Mouse (Mus musculus) lung, postnatal 0 days (tissue): Measurements from ENCODE around the gene 3110082I17Rik. TPM values are rescaled to one million over a fixed set of nuclear protein-coding genes. Genes with fewer than 3 reads are reported as not detected.

Experiments
- ATAC-seq: fragments of 200-750 bp; cut with Nextera tagmentation; 2 replicates; pipeline ENCODE4 v1.8.0; 2017; ENCODE audit warnings: moderate library complexity
- DNase-seq: peaks from one replicate; pipeline ENCODE4 v3.0.0-alpha.2; 2016; ENCODE audit warnings: low spot score
- H3K27ac ChIP-seq: fragments of 300-500 bp; sonication (generic); 2 replicates; pipeline ENCODE4 v1.5.1; 2014; ENCODE audit warnings: antibody characterized with exemption, mild to moderate bottlenecking, low read length, mixed read lengths
- H3K27me3 ChIP-seq: fragments of 300-500 bp; sonication (generic); replicated peaks from 2 replicates; pipeline ENCODE4 v1.6.1; 2014; ENCODE audit warnings: low read length, mixed read lengths; ENCODE audit not compliant: insufficient read depth
- H3K36me3 ChIP-seq: fragments of 300-500 bp; sonication (generic); 2 replicates; pipeline ENCODE4 v1.6.1; 2014; ENCODE audit warnings: low read length, mixed read lengths; ENCODE audit not compliant: insufficient read depth
- H3K4me1 ChIP-seq: fragments of 300-500 bp; sonication (generic); 2 replicates; pipeline ENCODE4 v1.6.1; 2014; ENCODE audit warnings: antibody characterized with exemption, low read depth, low read length, mixed read lengths; ENCODE audit not compliant: insufficient read depth
- H3K4me2 ChIP-seq: fragments of 300-500 bp; sonication (generic); replicated peaks from 2 replicates; pipeline ENCODE4 v1.6.1; 2014; ENCODE audit warnings: low read depth, mild to moderate bottlenecking, low read length, moderate library complexity, mixed read lengths
- H3K4me3 ChIP-seq: fragments of 300-500 bp; sonication (generic); 2 replicates; pipeline ENCODE4 v1.5.1; 2014; ENCODE audit warnings: low read depth, low read length
- H3K9ac ChIP-seq: fragments of 300-500 bp; sonication (generic); replicated peaks from 2 replicates; pipeline ENCODE4 v1.6.1; 2014; ENCODE audit warnings: low read depth, mild to moderate bottlenecking
- H3K9me3 ChIP-seq: fragments of 300-500 bp; sonication (generic); 2 replicates; pipeline ENCODE4 v1.6.1; 2016; ENCODE audit warnings: low read length, mixed read lengths
- CTCF ChIP-seq: IDR thresholded peaks from 2 replicates; pipeline ENCODE4 v1.5.1; 2016; ENCODE audit warnings: antibody characterized with exemption, mild to moderate bottlenecking
- EP300 ChIP-seq: IDR thresholded peaks from 2 replicates; pipeline ENCODE4 v1.6.1; 2016; ENCODE audit warnings: antibody characterized with exemption, mild to moderate bottlenecking, control low read depth
- WGBS: fragments of 180-500 bp; shearing (Covaris S2); extraction: QIAGEN DNeasy Blood & Tissue Kit; methylation state at CpG from one replicate; pipeline ENCODE4 v1.1.7; 2014; 5-methylcytosine and 5-hydroxymethylcytosine counted together
- polyA plus RNA-seq: library from polyadenylated mRNA; unstranded; fragments of >200 nt; fragmentation: Nextera tagmentation; extraction: Ambion mirVana; gene quantifications from 2 replicates; pipeline ENCODE4 v1.2.1, GENCODE M21; 2015

The 3110082I17Rik gene
- polyA plus RNA-seq, 1 experiment from 2014 or later, result 16.1 TPM

DNA sequence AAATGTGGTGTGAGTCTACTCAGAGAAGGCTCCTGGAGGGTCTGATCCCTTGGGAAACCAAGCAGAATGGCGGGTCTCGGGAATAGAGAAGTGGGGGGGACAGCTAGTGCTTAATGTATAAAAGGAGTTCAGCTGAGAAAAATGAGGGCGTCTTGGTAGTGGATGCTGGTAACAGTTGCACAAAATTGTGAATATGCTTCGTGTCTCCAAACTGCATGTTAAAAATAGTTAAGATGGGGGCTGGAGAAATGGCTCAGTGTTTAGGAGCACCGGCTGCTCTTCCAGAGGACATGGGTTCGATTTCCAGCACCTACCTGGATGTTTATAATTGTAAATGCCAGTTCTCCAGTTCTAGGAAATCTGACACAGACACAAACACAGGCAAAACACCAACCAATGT, 139.0 kb downstream of the 3110082I17Rik start:
- TF ChIP-seq EP300 (no peak), CTCF (no peak)
- H3K27me3 ChIP-seq, result peaks cover 10% of the 10 kb centered on the region; the same call in 1 of the 2 replicates
- H3K4me1 ChIP-seq, result peaks cover 9% of the 10 kb centered on the region; the same call in 1 of the 2 replicates

DNA sequence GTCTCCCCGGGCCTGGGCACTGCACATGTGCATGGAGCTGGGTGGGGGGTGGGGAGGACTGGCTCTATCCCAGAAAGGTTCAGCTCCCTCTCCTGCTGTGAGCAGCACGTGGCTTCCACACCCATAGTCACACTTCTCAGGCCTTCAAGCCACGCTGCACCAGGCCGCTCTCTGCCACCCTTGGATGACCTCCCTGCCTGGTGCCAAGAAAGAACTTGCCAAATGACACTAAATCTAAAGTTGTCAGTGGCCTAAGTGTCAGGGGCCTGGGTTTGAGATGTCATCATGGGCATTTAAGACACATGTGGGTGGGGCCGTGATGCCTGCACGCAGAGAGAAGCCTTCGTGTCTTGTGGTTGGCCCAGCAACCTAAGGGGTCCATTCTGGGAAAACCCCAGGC, 139.9 kb downstream of the 3110082I17Rik start:
- no peaks in the 10 kb centered on the region for H3K9me3 ChIP-seq
- no peak overlapping the region for H3K27ac ChIP-seq
- 63% methylated on average over 7 of the region's 7 CpGs for WGBS
- H3K4me2 ChIP-seq, result no peak overlapping the region
- H3K27me3 ChIP-seq, result 0 out of 2 replicates have a peak, but pooled peaks cover 6% of the 10 kb centered on the region
- DNase-seq, result no peak
- no peaks in the 10 kb centered on the region for H3K36me3 ChIP-seq
- H3K4me1 ChIP-seq, result peaks cover 6% of the 10 kb centered on the region; the same call in 1 of the 2 replicates
- TF ChIP-seq CTCF, result no peak
- no peak for TF ChIP-seq EP300
- no peak for ATAC-seq
- H3K9ac ChIP-seq, result no peak overlapping the region
- H3K4me3 ChIP-seq, result no peak overlapping the region

More for the DNA sequence above, 139.0 kb downstream of the 3110082I17Rik start:
- Histone ChIP-seq H3K4me2 (no peak overlapping the region), H3K9me3 (no peaks in the 10 kb centered on the region), H3K27ac (no peak overlapping the region), H3K36me3 (no peaks in the 10 kb centered on the region), H3K4me3 (no peak overlapping the region), H3K9ac (no peak overlapping the region)
- 77% methylated on average over 6 of the region's 6 CpGs for WGBS
- no peak for DNase-seq
- ATAC-seq, result no peak

DNA sequence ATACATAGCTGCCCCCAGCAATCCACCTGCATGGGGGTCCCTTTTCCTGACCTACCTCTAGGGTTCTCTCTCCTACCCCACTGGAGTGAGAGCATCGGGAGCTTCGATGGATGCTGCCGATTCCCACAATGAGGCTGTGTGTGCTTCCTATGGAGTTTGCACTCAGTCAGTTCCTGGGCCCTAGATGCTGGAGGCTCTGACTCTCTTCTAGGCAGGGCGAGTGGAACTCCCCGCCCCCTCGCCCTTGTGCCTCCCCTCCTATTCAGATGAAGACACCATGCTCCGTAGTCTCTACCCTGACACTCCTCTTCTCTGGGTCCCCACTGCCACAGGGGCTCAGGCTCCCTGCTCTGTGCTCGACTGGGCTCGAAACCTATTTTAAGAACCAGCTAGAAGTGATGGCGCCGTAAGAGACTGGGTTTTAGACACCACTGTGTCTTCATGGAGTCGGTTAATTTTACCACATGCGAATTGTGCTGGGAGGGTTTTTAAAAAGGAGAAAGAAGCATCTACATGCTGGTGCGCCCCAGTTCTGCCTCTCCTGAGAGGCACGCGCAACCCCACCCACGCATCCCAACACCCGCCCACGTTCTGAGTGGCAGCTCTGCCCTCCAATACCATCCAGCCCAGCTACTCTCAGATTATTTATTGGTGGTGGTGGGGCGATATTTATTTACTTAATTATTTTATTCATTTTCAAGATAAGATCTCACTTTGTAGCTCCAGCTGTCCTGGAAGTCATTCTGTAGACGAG, 142.4 kb downstream of the 3110082I17Rik start:
- TF ChIP-seq EP300, result no peak
- no peak for DNase-seq
- Histone ChIP-seq H3K4me2 (no peak overlapping the region), H3K9me3 (no peaks in the 10 kb centered on the region), H3K4me1 (no peaks in the 10 kb centered on the region), H3K4me3 (no peak overlapping the region), H3K27me3 (no peaks in the 10 kb centered on the region), H3K27ac (no peak overlapping the region), H3K36me3 (no peaks in the 10 kb centered on the region), H3K9ac (no peak overlapping the region)
- 70% methylated on average over 21 of the region's 21 CpGs for WGBS
- no peak for ATAC-seq

DNA sequence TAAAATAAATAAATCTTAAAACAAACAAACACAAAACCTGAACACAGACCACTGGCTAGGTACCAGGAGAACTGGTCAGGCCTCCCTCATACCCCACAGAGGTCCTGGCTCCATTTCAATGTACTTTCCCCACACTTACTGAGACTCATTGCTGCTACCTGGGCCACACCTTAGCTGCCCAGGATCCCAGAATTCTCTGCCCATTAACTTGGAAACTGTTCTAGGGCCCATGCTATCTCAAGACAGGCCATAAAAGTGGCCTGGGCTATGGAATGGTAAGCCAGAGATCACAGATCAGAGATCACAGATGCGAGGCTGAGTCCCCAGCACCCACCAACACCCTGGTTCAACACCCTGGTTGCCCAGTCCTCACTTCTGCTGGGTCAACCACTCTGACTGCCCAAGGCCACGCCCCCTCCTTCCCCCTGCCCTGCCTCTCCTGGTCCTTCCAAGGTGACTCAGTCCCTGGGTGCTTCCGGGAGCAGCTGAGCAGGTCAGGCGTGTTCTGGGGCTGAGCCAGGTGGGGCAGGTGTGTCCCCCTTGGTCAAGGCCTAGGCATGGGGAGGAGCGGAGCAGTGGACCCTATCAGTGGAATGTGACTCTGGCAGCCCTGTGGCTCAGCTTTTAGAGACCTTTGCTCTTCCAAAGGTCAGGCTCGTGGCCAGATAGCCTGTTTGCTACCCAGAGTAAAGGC, 143.2 kb downstream of the 3110082I17Rik start:
- no peak for TF ChIP-seq CTCF
- TF ChIP-seq EP300, result no peak
- no peaks in the 10 kb centered on the region for H3K9me3 ChIP-seq
- no peak overlapping the region for H3K4me2 ChIP-seq
- DNase-seq (peak; percentile 72), ATAC-seq (peak; percentile 87)
- WGBS, result 53% methylated on average over 6 of the region's 6 CpGs
- no peaks in the 10 kb centered on the region for H3K36me3 ChIP-seq
- no peak overlapping the region for H3K9ac ChIP-seq
- H3K27ac ChIP-seq, result no peak overlapping the region
- no peaks in the 10 kb centered on the region for H3K27me3 ChIP-seq
- H3K4me3 ChIP-seq, result no peak overlapping the region
- H3K4me1 ChIP-seq, result no peaks in the 10 kb centered on the region

DNA sequence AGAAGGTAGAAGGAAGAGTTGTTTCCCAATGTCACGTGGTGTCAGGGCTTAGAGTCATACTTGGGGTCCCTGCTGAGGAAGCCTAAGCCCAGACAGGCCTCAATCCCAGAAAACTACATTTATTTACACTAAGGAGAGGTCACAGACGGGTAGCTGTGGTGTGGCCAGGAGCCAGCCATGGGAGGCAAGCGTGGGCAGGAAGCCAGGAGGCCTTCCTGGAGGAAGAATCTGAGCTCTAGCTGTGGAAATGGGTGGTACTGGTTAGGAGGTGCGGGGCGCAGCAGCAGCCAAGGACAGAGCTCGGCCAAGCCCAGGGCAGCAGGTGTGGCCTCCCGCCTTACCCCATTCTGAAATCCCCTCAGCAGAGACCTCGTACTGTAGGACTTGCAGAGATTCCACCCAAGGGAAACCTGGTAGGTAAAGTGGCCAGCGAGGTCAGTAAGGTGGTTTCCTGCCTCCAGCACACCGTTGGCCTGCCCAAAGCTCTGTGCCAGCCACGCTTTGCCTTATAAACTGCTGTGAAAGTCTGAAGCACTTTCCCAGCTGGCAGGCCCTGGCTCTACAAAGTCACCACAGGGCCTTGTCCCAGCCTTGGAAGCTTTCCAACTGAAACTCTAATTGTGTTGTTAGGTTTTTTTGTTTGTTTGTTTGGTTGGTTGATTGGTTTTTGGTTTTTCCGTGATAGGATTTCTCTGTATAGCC, 145.2 kb downstream of the 3110082I17Rik start:
- H3K9me3 ChIP-seq, result no peaks in the 10 kb centered on the region
- no peaks in the 10 kb centered on the region for H3K36me3 ChIP-seq
- no peak overlapping the region for H3K9ac ChIP-seq
- H3K27me3 ChIP-seq, result no peaks in the 10 kb centered on the region
- WGBS, result 72% methylated on average over 12 of the region's 12 CpGs
- no peak overlapping the region for H3K4me3 ChIP-seq
- no peaks in the 10 kb centered on the region for H3K4me1 ChIP-seq
- no peak overlapping the region for H3K27ac ChIP-seq
- H3K4me2 ChIP-seq, result no peak overlapping the region
- TF ChIP-seq CTCF, result no peak
- TF ChIP-seq EP300, result no peak
- DNase-seq (no peak), ATAC-seq (no peak)

DNA sequence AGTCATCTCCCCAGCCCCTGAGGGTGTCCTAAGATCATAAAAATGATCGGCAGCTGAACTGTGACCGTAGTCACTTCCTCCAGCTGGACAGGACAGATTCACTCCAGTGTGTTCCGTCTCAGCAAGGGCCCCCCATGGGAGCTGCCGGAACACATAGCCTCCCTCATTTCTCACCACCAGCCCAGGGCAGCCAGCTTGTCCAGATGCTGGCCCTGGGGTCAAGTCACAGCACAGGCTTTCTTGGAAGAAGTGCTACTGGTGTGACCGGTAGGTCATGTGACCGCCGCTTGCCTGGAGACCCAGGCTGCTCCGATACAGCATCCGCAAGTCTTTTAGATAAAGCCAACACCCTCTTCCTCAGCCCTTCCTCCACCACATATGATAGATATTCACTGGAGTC, 146.8 kb downstream of the 3110082I17Rik start:
- no peaks in the 10 kb centered on the region for H3K36me3 ChIP-seq
- H3K9ac ChIP-seq, result no peak overlapping the region
- DNase-seq (no peak), ATAC-seq (no peak)
- H3K4me2 ChIP-seq, result no peak overlapping the region
- no peaks in the 10 kb centered on the region for H3K4me1 ChIP-seq
- H3K27ac ChIP-seq, result no peak overlapping the region
- WGBS, result 78% methylated on average over 9 of the region's 9 CpGs
- H3K4me3 ChIP-seq, result no peak overlapping the region
- H3K9me3 ChIP-seq, result no peaks in the 10 kb centered on the region
- TF ChIP-seq CTCF (no peak), EP300 (no peak)
- H3K27me3 ChIP-seq, result no peaks in the 10 kb centered on the region
